Mouse (Mus musculus): ENCODE results near the gene Rab12. TPM values are rescaled to one million over a fixed set of nuclear protein-coding genes. Genes with fewer than 3 reads are reported as not detected.

The Rab12 gene
- polyA plus RNA-seq, 1 experiment, result 105 TPM

- TF ChIP-seq CTCF (IDR thresholded peaks at IDR 0.05; ENCODE audit: extremely low read depth, insufficient read depth, low read length) (no peak), POLR2A (IDR thresholded peaks at IDR 0.05; ENCODE audit: extremely low read depth, insufficient read depth, low read length) (no peak)
- H3K4me3 ChIP-seq (ENCODE audit: insufficient read depth, low read length), result no peak overlapping the region
- H3K4me1 ChIP-seq (ENCODE audit: control insufficient read depth, insufficient read depth, low read length), result no peaks in the 10 kb centered on the region
- H3K27ac ChIP-seq (ENCODE audit: insufficient read depth, low read length), result no peak overlapping the region
Measured at GRCm38 (mm10) chr17:66480491-66481278, 38.8 kb downstream of the Rab12 start.

DNA sequence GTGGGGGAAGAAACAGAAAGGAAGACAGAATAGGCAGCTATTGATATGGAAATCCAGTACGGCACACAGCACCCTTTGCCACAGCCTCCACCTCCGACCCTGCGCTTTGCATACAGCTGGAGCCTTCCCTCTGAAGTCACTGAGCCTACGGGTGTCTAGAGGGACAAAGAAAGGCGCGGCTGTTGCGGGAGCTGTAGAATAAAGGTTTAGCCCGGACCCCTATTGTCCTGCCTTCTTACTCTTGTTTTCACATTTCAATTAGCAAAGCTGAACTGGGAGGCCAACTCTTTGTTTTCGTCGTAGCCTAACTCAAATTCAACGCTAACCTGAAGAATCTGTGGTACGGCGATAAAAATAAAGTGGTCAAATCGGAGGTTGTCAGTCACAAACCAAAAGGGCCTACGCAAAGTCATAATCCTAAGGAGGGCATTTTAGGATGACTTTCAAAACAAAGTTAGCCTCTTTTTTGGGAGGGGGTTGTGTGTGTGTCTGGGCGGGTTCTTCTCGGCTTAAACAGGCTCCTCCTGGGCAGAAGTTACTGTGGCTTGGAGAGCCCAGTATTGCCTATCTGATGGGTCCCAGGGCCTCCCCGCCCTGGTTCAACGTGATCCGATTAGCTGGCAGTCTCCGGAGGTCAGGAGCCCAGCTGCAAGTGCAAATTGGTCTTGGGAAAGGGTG lies 39.6 kb downstream of the Rab12 start:
- Histone ChIP-seq H3K4me1 (ENCODE audit: control insufficient read depth, insufficient read depth, low read length) (no peaks in the 10 kb centered on the region), H3K27ac (ENCODE audit: insufficient read depth, low read length) (no peak overlapping the region), H3K4me3 (ENCODE audit: insufficient read depth, low read length) (no peak overlapping the region; the same call in 1 of the 2 replicates)
- TF ChIP-seq POLR2A (IDR thresholded peaks at IDR 0.05; ENCODE audit: extremely low read depth, insufficient read depth, low read length) (no peak), CTCF (IDR thresholded peaks at IDR 0.05; ENCODE audit: extremely low read depth, insufficient read depth, low read length) (no peak)

DNA sequence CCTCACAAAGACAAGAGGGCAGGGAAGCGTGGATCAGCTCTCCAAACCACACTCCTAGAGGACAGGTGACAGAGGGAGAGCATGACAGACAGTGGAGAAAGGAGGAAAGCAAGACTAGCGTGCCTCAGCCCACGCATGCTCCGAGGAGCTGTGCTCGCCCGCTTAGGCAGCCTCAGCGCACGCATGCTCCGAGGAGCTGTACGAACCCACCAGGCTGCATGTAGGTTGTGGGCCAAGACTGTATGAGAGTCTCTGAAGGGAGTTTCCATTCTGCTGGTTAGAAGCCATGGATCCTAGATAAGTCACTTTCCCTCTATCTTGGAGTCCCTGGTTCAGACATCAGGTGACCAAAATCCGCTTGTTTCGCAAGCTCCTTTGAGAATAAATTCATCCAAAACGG lies 40.2 kb downstream of the Rab12 start:
- H3K4me3 ChIP-seq (ENCODE audit: insufficient read depth, low read length), result peak overlapping the region; percentile 6
- no peak for TF ChIP-seq CTCF (IDR thresholded peaks at IDR 0.05; ENCODE audit: extremely low read depth, insufficient read depth, low read length)
- peak; percentile 72 for TF ChIP-seq POLR2A (IDR thresholded peaks at IDR 0.05; ENCODE audit: extremely low read depth, insufficient read depth, low read length)
- no peak overlapping the region for H3K27ac ChIP-seq (ENCODE audit: insufficient read depth, low read length)
- H3K4me1 ChIP-seq (ENCODE audit: control insufficient read depth, insufficient read depth, low read length), result no peaks in the 10 kb centered on the region

DNA sequence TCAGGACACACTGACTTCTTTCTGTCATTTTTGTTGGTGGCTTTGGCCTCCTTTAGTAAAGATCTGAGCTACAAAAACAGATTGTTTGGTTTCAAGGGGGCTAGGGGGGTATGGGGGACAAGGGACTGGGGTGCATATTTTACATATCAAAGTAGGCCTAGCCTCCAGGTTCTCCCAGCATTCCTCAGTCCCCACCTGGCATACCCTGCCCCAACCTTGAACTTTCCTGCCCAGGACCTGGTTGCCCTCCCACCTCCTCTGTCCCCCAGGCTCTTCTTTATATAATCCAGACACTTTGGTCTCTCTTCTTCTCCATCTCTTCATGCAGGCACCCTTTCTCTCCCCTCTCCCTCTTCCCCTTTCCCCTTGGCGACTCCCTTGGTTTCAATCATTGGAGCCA lies 46.3 kb downstream of the Rab12 start:
- no peaks in the 10 kb centered on the region for H3K4me1 ChIP-seq (ENCODE audit: control insufficient read depth, insufficient read depth, low read length)
- H3K4me3 ChIP-seq (ENCODE audit: insufficient read depth, low read length), result no peak overlapping the region
- TF ChIP-seq CTCF (IDR thresholded peaks at IDR 0.05; ENCODE audit: extremely low read depth, insufficient read depth, low read length), result no peak
- TF ChIP-seq POLR2A (IDR thresholded peaks at IDR 0.05; ENCODE audit: extremely low read depth, insufficient read depth, low read length), result no peak
- no peak overlapping the region for H3K27ac ChIP-seq (ENCODE audit: insufficient read depth, low read length)

DNA sequence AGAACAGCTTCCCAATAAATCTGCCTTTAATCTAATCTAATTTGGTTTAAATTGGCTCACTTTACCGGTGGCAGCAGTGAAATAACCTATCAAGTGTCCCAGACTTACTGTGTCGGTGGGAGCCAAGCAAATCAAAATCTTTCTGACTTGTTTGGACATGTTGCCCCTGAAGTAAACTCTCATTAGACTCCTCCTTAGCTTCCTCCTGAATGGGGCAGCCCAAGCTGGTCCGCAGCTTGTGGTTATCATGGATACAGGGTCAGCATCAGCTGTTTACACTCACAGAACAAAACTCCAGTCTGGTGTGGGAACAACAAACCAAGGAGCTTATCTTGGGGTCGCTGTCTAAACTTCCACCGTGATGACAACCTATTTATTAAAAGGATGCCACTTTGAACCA lies 47.8 kb downstream of the Rab12 start:
- no peaks in the 10 kb centered on the region for H3K4me1 ChIP-seq (ENCODE audit: control insufficient read depth, insufficient read depth, low read length)
- TF ChIP-seq POLR2A (IDR thresholded peaks at IDR 0.05; ENCODE audit: extremely low read depth, insufficient read depth, low read length) (no peak), CTCF (IDR thresholded peaks at IDR 0.05; ENCODE audit: extremely low read depth, insufficient read depth, low read length) (no peak)
- no peak overlapping the region for H3K4me3 ChIP-seq (ENCODE audit: insufficient read depth, low read length)
- H3K27ac ChIP-seq (ENCODE audit: insufficient read depth, low read length), result no peak overlapping the region

DNA sequence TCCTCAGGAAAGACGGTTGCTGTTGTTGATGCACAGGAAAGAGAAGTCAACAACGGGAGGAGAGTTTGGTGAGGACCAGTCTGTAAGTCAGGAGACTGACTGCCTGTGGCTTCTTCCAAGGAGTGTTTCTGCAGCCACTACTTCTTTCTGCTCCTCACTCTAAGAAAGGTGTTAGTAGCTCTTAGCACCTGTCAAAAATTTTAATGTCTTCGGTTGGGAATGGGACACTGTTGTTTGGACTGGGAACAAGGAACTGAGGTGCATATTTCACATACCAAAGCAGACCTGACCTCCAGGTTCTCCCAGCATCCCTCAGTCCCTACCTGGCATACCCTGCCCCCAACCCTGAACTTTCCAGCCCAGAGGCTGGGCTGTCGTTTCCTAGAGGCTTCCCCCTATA lies 48.3 kb downstream of the Rab12 start:
- no peak overlapping the region for H3K4me3 ChIP-seq (ENCODE audit: insufficient read depth, low read length)
- no peak overlapping the region for H3K27ac ChIP-seq (ENCODE audit: insufficient read depth, low read length)
- TF ChIP-seq POLR2A (IDR thresholded peaks at IDR 0.05; ENCODE audit: extremely low read depth, insufficient read depth, low read length) (no peak), CTCF (IDR thresholded peaks at IDR 0.05; ENCODE audit: extremely low read depth, insufficient read depth, low read length) (no peak)
- no peaks in the 10 kb centered on the region for H3K4me1 ChIP-seq (ENCODE audit: control insufficient read depth, insufficient read depth, low read length)

DNA sequence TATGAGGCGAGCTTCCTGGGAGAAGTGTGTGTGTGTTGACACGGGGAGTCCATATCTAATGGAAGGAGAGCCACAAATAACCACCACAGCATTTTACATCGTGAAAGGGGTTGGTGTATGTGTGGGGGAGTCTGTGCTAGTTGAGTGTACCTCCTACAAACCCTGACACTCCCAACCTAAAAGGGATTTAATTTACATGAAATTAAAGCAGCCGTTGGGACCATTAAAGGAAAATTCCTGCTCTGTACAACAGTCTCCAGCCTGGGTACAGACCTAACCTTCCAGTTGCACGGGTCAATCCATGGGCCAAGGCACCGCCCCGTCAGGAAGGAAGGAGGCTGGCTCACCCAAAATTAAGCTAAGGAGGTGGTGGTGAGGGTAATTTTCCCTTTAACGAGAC lies 49.5 kb downstream of the Rab12 start:
- H3K4me1 ChIP-seq (ENCODE audit: control insufficient read depth, insufficient read depth, low read length), result no peaks in the 10 kb centered on the region
- H3K4me3 ChIP-seq (ENCODE audit: insufficient read depth, low read length), result no peak overlapping the region
- TF ChIP-seq CTCF (IDR thresholded peaks at IDR 0.05; ENCODE audit: extremely low read depth, insufficient read depth, low read length), result no peak
- TF ChIP-seq POLR2A (IDR thresholded peaks at IDR 0.05; ENCODE audit: extremely low read depth, insufficient read depth, low read length), result no peak
- H3K27ac ChIP-seq (ENCODE audit: insufficient read depth, low read length), result no peak overlapping the region

- Histone ChIP-seq H3K4me3 (ENCODE audit: insufficient read depth, low read length) (no peak overlapping the region), H3K27ac (ENCODE audit: insufficient read depth, low read length) (no peak overlapping the region), H3K4me1 (ENCODE audit: control insufficient read depth, insufficient read depth, low read length) (no peaks in the 10 kb centered on the region)
- TF ChIP-seq CTCF (IDR thresholded peaks at IDR 0.05; ENCODE audit: extremely low read depth, insufficient read depth, low read length) (no peak), POLR2A (IDR thresholded peaks at IDR 0.05; ENCODE audit: extremely low read depth, insufficient read depth, low read length) (no peak)
Measured at GRCm38 (mm10) chr17:66457278-66457677, 62.3 kb downstream of the Rab12 start.

DNA sequence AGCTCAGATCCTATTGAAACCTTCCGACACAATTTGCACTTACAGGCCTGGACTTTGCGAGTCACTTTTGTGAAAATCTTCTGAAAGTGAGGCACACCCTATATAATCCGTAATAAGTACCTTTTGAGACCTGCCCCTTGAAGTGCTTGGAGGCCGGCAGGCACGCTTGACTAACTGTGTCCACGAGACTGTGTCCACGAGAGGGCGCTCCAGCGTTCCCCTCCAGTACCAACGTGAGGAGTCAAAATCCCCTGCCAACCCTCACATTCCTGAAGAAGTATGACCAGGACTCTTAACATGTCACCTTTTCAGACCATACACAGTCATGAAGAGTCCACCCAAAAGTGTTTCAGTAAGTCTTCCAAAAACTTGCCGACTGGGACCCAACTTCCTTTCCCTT lies 68.4 kb downstream of the Rab12 start:
- peak overlapping the region; percentile 48; the same call in 1 of the 2 replicates for H3K4me3 ChIP-seq (ENCODE audit: insufficient read depth, low read length)
- TF ChIP-seq POLR2A (IDR thresholded peaks at IDR 0.05; ENCODE audit: extremely low read depth, insufficient read depth, low read length) (no peak), CTCF (IDR thresholded peaks at IDR 0.05; ENCODE audit: extremely low read depth, insufficient read depth, low read length) (peak; percentile 84)
- no peak overlapping the region for H3K27ac ChIP-seq (ENCODE audit: insufficient read depth, low read length)

More for the DNA sequence above, 68.4 kb downstream of the Rab12 start:
- H3K4me1 ChIP-seq (ENCODE audit: control insufficient read depth, insufficient read depth, low read length), result no peaks in the 10 kb centered on the region; the same call in 1 of the 2 replicates

Measured in cortical plate, adult 2 months (tissue).